Mouse (Mus musculus): ENCODE measurements around the gene Stac.

- TF ChIP-seq POLR2A (IDR thresholded peaks at IDR 0.05; ENCODE audit: borderline replicate concordance, control insufficient read depth, low read depth, low read length) (no peak), CTCF (IDR thresholded peaks at IDR 0.05; ENCODE audit: control insufficient read depth, insufficient read depth, low read length) (no peak)
Observed at GRCm38 (mm10) chr9:111577453-111577852, 112.7 kb downstream of the Stac start.
